Mouse (Mus musculus) adipocyte (in vitro differentiated cells): ENCODE results near the gene AC153137.1.
"Not testable (repeated sequence)": the region's sequence is repeated elsewhere in the genome, so short reads cannot be mapped to it uniquely, and the experiment has no call there.

Experiments used
- DNase-seq: peaks from one replicate; pipeline ENCODE4 v3.0.0-alpha.2; 2016; ENCODE audit warnings: low spot score

AC153137.1 gene

GRCm38 (mm10) chr1:30977868-30978267 is at the start of gene AC153137.1:
Gene AC153137.1 (minus strand): TSS chr1:30977968.
- not testable (repeated sequence) for DNase-seq

GRCm38 (mm10) chr1:31023173-31023572 is 45.4 kb upstream of the AC153137.1 start:
- no peak for DNase-seq

GRCm38 (mm10) chr1:31019283-31019682 is 41.5 kb upstream of the AC153137.1 start:
- peak; percentile 99 for DNase-seq

- no peak for DNase-seq
These were observed 39.6 kb upstream of the AC153137.1 start for GRCm38 (mm10) chr1:31017377-31017776.

- DNase-seq: no peak
These were observed 38.3 kb upstream of the AC153137.1 start for GRCm38 (mm10) chr1:31016068-31016467.

- peak; percentile 28 for DNase-seq
These were observed 37.5 kb upstream of the AC153137.1 start for GRCm38 (mm10) chr1:31015261-31015660.

GRCm38 (mm10) chr1:30977239-30977638 is 529 bp downstream of the AC153137.1 start:
- DNase-seq: not testable (repeated sequence)

GRCm38 (mm10) chr1:30951795-30952194 is 26.0 kb downstream of the AC153137.1 start:
- no peak for DNase-seq

GRCm38 (mm10) chr1:30950456-30950835 is 27.3 kb downstream of the AC153137.1 start:
- no peak for DNase-seq

GRCm38 (mm10) chr1:30949710-30950455 is 27.9 kb downstream of the AC153137.1 start:
- peak; percentile 95 for DNase-seq

GRCm38 (mm10) chr1:30948950-30949639 is 28.7 kb downstream of the AC153137.1 start:
- peak; percentile 59 for DNase-seq

GRCm38 (mm10) chr1:30948361-30948949 is 29.3 kb downstream of the AC153137.1 start:
- DNase-seq: peak; percentile 74

GRCm38 (mm10) chr1:30945136-30945535 is 32.6 kb downstream of the AC153137.1 start:
- DNase-seq: no peak

- peak; percentile 63 for DNase-seq
These were observed 37.2 kb downstream of the AC153137.1 start for GRCm38 (mm10) chr1:30940571-30940970.

- DNase-seq: no peak
These were observed 39.4 kb downstream of the AC153137.1 start for GRCm38 (mm10) chr1:30938392-30938791.

GRCm38 (mm10) chr1:30937396-30937965 is 40.3 kb downstream of the AC153137.1 start:
- no peak for DNase-seq

GRCm38 (mm10) chr1:30936488-30936887 is 41.3 kb downstream of the AC153137.1 start:
- no peak for DNase-seq

GRCm38 (mm10) chr1:30930823-30931222 is 46.9 kb downstream of the AC153137.1 start:
- peak; percentile 42 for DNase-seq

GRCm38 (mm10) chr1:30930194-30930593 is 47.6 kb downstream of the AC153137.1 start:
- DNase-seq: no peak
